Comparison of ENCODE assay signal across 11 mouse cellular contexts in the genomic region with DNA sequence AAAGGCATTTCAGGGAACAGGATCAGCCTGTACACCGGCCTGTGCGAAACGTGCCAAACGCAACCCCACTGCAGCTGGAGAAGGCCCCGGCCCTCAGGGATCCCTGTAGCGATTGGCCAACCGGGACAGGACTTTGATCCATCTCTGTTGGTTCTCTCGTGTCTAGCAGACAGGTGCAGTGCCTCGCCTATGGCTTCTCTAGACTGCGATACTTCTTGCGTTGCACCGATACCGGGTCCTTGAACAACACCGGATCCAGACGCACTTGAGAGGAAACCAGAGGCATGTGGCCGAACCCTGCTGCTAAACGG. TPM values are rescaled to one million over a fixed set of nuclear protein-coding genes. Genes with fewer than 3 reads are reported as not detected.
DNase-seq lines count a peak whose midpoint lies in the region; ATAC-seq and TF ChIP-seq lines count a peak whose summit lies in the region.
"Had no signal": no experiment of that assay in that cellular context is flagged by ENCODE, and none has a peak within 500 bp of the region (broad histone marks: within the 10 kb centered on the region; RNA-seq: fewer than 3 reads in every experiment).

No protein-coding gene starts in this region.

- H3K4me3 ChIP-seq in kidney, embryonic 14.5 days (ENCODE audit: low read length), result no peak overlapping the region
- H3K4me3 ChIP-seq in forebrain, embryonic 10.5 days, result peak overlapping the region; percentile 35
- H3K4me3 ChIP-seq in hindbrain, postnatal 0 days (ENCODE audit: low read length), result peak overlapping the region; percentile 23
- peak overlapping the region; percentile 30 for H3K4me3 ChIP-seq in midbrain, embryonic 16.5 days (ENCODE audit: low read depth, low read length)
- H3K4me3 ChIP-seq: myocyte had no signal

- no peak overlapping the region for H3K9ac ChIP-seq in kidney, embryonic 14.5 days (ENCODE audit: low read depth, low read length)
- H3K9ac ChIP-seq in hindbrain, postnatal 0 days (replicated peaks; ENCODE audit: low read length), result peak overlapping the region; percentile 40; the same call in 1 of the 2 replicates
- H3K9ac ChIP-seq in midbrain, embryonic 16.5 days (ENCODE audit: low read depth, low read length), result peak overlapping the region; percentile 57

- TF ChIP-seq CTCF in hindbrain, postnatal 0 days (IDR thresholded peaks at IDR 0.05; ENCODE audit: low read depth), result no peak

- no peaks in the 10 kb centered on the region for H3K36me3 ChIP-seq in kidney, embryonic 14.5 days (ENCODE audit: control insufficient read depth, insufficient read depth, low read length)
- H3K36me3 ChIP-seq in forebrain, embryonic 10.5 days (replicated peaks), result no peaks in the 10 kb centered on the region
- no peaks in the 10 kb centered on the region for H3K36me3 ChIP-seq in hindbrain, postnatal 0 days (ENCODE audit: insufficient read depth, low read length)
- H3K36me3 ChIP-seq in midbrain, embryonic 16.5 days (ENCODE audit: control insufficient read depth, insufficient read depth, low read length), result no peaks in the 10 kb centered on the region

- peaks cover 21% of the 10 kb centered on the region for H3K4me1 ChIP-seq in kidney, embryonic 14.5 days (ENCODE audit: control insufficient read depth, insufficient read depth, low read length)
- H3K4me1 ChIP-seq in forebrain, embryonic 10.5 days, result peaks cover 28% of the 10 kb centered on the region
- no peaks in the 10 kb centered on the region; the same call in 1 of the 2 replicates for H3K4me1 ChIP-seq in hindbrain, postnatal 0 days (ENCODE audit: insufficient read depth, low read length)
- peaks cover 11% of the 10 kb centered on the region; the same call in 1 of the 2 replicates for H3K4me1 ChIP-seq in midbrain, embryonic 16.5 days (ENCODE audit: control insufficient read depth, insufficient read depth, low read length)

- 48% methylated on average over 17 of the region's 17 CpGs for WGBS in kidney, embryonic 14.5 days
- 35% methylated on average over 17 of the region's 17 CpGs for WGBS in forebrain, embryonic 10.5 days
- 40% methylated on average over 17 of the region's 17 CpGs for WGBS in hindbrain, postnatal 0 days
- WGBS in midbrain, embryonic 16.5 days, result 37% methylated on average over 17 of the region's 17 CpGs

- DNase-seq in kidney, adult 11 months, result no peak
- no peak for DNase-seq in forebrain, embryonic 10.5 days (ENCODE audit: extremely low spot score, low spot score)
- no peak for DNase-seq in hindbrain, postnatal 0 days (ENCODE audit: low spot score)
- DNase-seq in right cerebral cortex, adult 18-20 months, result no peak
- DNase-seq in cerebellum, postnatal 4 days (ENCODE audit: low spot score in 2 of 2), result no peak
- DNase-seq in testis, postnatal 10 days (ENCODE audit: low spot score), result no peak

- H3K9me3 ChIP-seq in kidney, embryonic 14.5 days (ENCODE audit: control insufficient read depth, low read length), result no peaks in the 10 kb centered on the region
- H3K9me3 ChIP-seq in forebrain, embryonic 10.5 days, result no peaks in the 10 kb centered on the region
- H3K9me3 ChIP-seq in hindbrain, postnatal 0 days (ENCODE audit: low read length), result no peaks in the 10 kb centered on the region
- no peaks in the 10 kb centered on the region for H3K9me3 ChIP-seq in midbrain, embryonic 16.5 days (replicated peaks; ENCODE audit: control insufficient read depth, low read length, poor library complexity, severe bottlenecking)

- H3K27me3 ChIP-seq in kidney, embryonic 14.5 days (ENCODE audit: control insufficient read depth, insufficient read depth, low read length), result no peaks in the 10 kb centered on the region
- H3K27me3 ChIP-seq in forebrain, embryonic 10.5 days (ENCODE audit: poor library complexity, severe bottlenecking), result peaks cover 55% of the 10 kb centered on the region
- 0 out of 2 replicates have a peak, but pooled peaks cover 3% of the 10 kb centered on the region for H3K27me3 ChIP-seq in hindbrain, postnatal 0 days (ENCODE audit: insufficient read depth, low read length)
- no peaks in the 10 kb centered on the region for H3K27me3 ChIP-seq in midbrain, embryonic 16.5 days (ENCODE audit: control insufficient read depth, insufficient read depth, low read depth, low read length)

- no peak for ATAC-seq in kidney, embryonic 14.5 days (ENCODE audit: low FRiP score, low TSS enrichment)
- ATAC-seq in hindbrain, postnatal 0 days, result no peak
- peak; percentile 37; the same call in 1 of the 2 replicates for ATAC-seq in midbrain, embryonic 16.5 days

- 0 out of 2 replicates have a peak overlapping the region, but pooled peaks have one; percentile 17 for H3K4me2 ChIP-seq in kidney, embryonic 14.5 days (replicated peaks; ENCODE audit: low read depth, low read length)
- peak overlapping the region; percentile 55 for H3K4me2 ChIP-seq in hindbrain, postnatal 0 days (ENCODE audit: low read depth, low read length)
- peak overlapping the region; percentile 50 for H3K4me2 ChIP-seq in midbrain, embryonic 16.5 days (ENCODE audit: low read length)

- H3K27ac ChIP-seq in kidney, embryonic 14.5 days (ENCODE audit: low read depth, low read length), result no peak overlapping the region
- no peak overlapping the region; the same call in 1 of the 2 replicates for H3K27ac ChIP-seq in forebrain, embryonic 10.5 days
- no peak overlapping the region for H3K27ac ChIP-seq in hindbrain, postnatal 0 days
- no peak overlapping the region for H3K27ac ChIP-seq in midbrain, embryonic 16.5 days (ENCODE audit: low read length)

RNA-seq across cellular contexts. Expression of a gene that starts 14.4 kb away (rescaled TPM):
- 0.09 and 0.11 TPM in 2 replicates for polyA plus RNA-seq in kidney, embryonic 14.5 days (2014; fragmentation: Nextera tagmentation; extraction: Ambion mirVana)
- not detected in 2 replicates for polyA plus RNA-seq in forebrain, embryonic 10.5 days (2016; fragmentation: Nextera tagmentation; extraction: Ambion mirVana)
- 0.43 TPM in 1 of 2 replicates, not detected in the other for total RNA-seq in hindbrain, postnatal 0 days (2014; rRNA removed)
- polyA plus RNA-seq in hindbrain, postnatal 0 days (2015; fragmentation: Nextera tagmentation; extraction: Ambion mirVana), result 0.09 and 0.18 TPM in 2 replicates
- polyA plus RNA-seq in midbrain, embryonic 16.5 days (2015; fragmentation: Nextera tagmentation; extraction: Ambion mirVana), result 0.26 and 0.30 TPM in 2 replicates
- total RNA-seq: left cerebral cortex, postnatal 10 days had no signal

RNA-seq across cellular contexts. Expression of a gene that starts 26.2 kb away (rescaled TPM):
- 0.20 and 0.23 TPM in 2 replicates for polyA plus RNA-seq in kidney, embryonic 14.5 days (2014; fragmentation: Nextera tagmentation; extraction: Ambion mirVana)
- 0.22 and 0.27 TPM in 2 replicates for polyA plus RNA-seq in forebrain, embryonic 10.5 days (2016; fragmentation: Nextera tagmentation; extraction: Ambion mirVana)
- total RNA-seq in hindbrain, postnatal 0 days (2014; rRNA removed), result 0.54 and 1.8 TPM in 2 replicates
- 0.39 and 0.66 TPM in 2 replicates for polyA plus RNA-seq in hindbrain, postnatal 0 days (2015; fragmentation: Nextera tagmentation; extraction: Ambion mirVana)
- polyA plus RNA-seq in midbrain, embryonic 16.5 days (2015; fragmentation: Nextera tagmentation; extraction: Ambion mirVana), result 0.45 and 0.58 TPM in 2 replicates

RNA-seq across cellular contexts. Expression of a gene that starts 38.7 kb away (rescaled TPM):
- polyA plus RNA-seq in kidney, embryonic 14.5 days (2014; fragmentation: Nextera tagmentation; extraction: Ambion mirVana), result 8.4 and 12.3 TPM in 2 replicates
- polyA plus RNA-seq in forebrain, embryonic 10.5 days (2016; fragmentation: Nextera tagmentation; extraction: Ambion mirVana), result 6.3 and 6.4 TPM in 2 replicates
- 12.1 and 17.9 TPM in 2 replicates for total RNA-seq in hindbrain, postnatal 0 days (2014; rRNA removed)
- 5.3 and 6.7 TPM in 2 replicates for polyA plus RNA-seq in hindbrain, postnatal 0 days (2015; fragmentation: Nextera tagmentation; extraction: Ambion mirVana)
- polyA plus RNA-seq in midbrain, embryonic 16.5 days (2015; fragmentation: Nextera tagmentation; extraction: Ambion mirVana), result 7.5 and 8.8 TPM in 2 replicates

RNA-seq across cellular contexts. Expression of a gene that starts 42.5 kb away (rescaled TPM):
- 0.88 and 1.4 TPM in 2 replicates for polyA plus RNA-seq in kidney, embryonic 14.5 days (2014; fragmentation: Nextera tagmentation; extraction: Ambion mirVana)
- polyA plus RNA-seq in forebrain, embryonic 10.5 days (2016; fragmentation: Nextera tagmentation; extraction: Ambion mirVana), result 0.22 and 0.84 TPM in 2 replicates
- 0.32 and 1.5 TPM in 2 replicates for total RNA-seq in hindbrain, postnatal 0 days (2014; rRNA removed)
- polyA plus RNA-seq in hindbrain, postnatal 0 days (2015; fragmentation: Nextera tagmentation; extraction: Ambion mirVana), result 0.84 and 1.1 TPM in 2 replicates
- 0.45 and 0.62 TPM in 2 replicates for polyA plus RNA-seq in midbrain, embryonic 16.5 days (2015; fragmentation: Nextera tagmentation; extraction: Ambion mirVana)
- polyA plus RNA-seq: CD4-positive, CD25-positive, alpha-beta regulatory T cell, adult 4 months had no signal
